Mouse (Mus musculus): Measurements from ENCODE around the gene Llcfc1.

The Llcfc1 gene

DNA sequence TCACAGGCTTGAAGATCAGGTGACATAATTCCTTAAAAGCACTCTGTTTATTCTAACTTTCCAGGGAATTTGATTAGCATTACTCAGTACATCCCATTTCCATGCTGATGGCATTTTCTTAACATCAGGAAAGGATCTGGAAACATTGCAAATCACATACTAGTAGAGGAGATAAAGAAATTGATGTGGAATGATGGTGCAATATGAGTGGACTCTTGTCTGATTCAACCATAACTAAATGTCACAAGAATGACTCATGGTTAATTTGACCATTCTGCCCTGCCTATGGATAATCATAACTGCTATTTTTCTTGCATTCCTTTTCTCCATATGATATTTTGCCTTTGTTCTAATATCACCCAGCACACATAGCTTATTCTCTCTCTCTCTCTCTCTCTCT lies 8.0 kb downstream of the Llcfc1 start:
- in situ Hi-C loops (cut with MboI; ENCODE audit: low pct_unique_long_range_greater_than_20kb in 1 of 2, low sequenced_read_pairs in 2 of 2, unreplicated experiment in 1 of 2), result no loop called here

DNA sequence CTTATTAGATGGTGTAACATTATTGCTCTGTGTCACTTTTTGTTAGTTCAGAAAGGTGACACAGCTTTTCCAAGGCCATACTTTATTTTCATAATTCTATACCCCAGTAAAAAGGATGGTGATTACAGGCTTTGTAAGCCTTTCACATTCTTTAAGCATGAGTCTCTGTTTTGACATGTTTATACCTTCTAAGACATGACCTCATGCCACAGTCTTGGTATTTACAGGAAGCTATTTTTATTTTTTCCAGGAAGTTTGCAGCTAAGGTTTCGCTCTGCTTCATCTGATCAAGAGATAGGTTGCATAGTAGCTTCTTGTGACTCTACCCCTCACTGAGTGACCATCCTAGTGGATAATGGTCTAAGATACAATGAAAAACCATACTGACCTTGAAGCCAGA lies 10.2 kb downstream of the Llcfc1 start:
- in situ Hi-C loops (cut with MboI; ENCODE audit: low pct_unique_long_range_greater_than_20kb in 1 of 2, low sequenced_read_pairs in 2 of 2, unreplicated experiment in 1 of 2), result no loop called here

DNA sequence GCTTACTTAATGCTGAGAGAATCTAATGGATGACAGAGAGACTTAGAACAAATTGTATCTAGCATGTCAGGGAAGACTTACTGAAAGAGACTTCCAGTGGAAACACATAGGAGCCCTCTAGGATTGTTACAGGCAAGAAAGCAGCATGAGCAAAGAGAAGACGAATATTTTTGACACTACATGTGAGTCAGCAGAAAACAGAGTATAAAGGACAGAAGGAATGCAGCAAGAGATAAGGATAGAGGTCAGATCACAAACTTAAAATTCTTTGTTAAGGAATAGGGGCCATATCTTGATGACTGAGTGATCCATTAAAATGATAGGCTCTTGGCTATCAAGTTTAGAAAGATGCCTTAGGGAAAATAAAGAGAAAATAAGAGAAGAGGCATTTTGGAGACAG lies 17.0 kb downstream of the Llcfc1 start:
- in situ Hi-C loops (cut with MboI; ENCODE audit: low pct_unique_long_range_greater_than_20kb in 1 of 2, low sequenced_read_pairs in 2 of 2, unreplicated experiment in 1 of 2), result no loop called here

DNA sequence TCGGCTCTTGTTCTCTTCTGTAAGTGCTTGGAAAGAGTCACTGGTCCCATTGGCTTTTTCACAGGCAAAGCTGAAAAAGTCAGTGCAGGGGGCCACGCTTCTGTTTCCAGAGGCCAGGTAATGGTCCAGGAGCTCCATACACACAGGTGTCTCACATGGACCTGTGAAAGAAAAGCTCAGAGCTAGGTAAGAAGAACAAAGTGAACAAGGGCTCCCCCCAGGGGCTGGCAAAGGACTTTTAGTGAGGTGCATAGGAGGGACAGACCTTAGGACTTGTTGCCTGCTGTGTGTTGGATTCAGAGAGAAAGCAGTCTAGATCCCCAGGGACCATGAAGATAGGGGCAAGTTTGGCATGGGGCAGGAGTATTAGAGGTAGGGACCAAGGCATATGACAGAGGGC lies 18.7 kb downstream of the Llcfc1 start:
- in situ Hi-C loops (cut with MboI; ENCODE audit: low pct_unique_long_range_greater_than_20kb in 1 of 2, low sequenced_read_pairs in 2 of 2, unreplicated experiment in 1 of 2), result no loop called here

GRCm38 (mm10) chr6:41704123-41704522 lies 19.9 kb downstream of the Llcfc1 start, which contains the start of gene Kel:
Kel (minus strand) TSS chr6:41704339.
- in situ Hi-C loops (cut with MboI; ENCODE audit: low pct_unique_long_range_greater_than_20kb in 1 of 2, low sequenced_read_pairs in 2 of 2, unreplicated experiment in 1 of 2), result no loop called here

DNA sequence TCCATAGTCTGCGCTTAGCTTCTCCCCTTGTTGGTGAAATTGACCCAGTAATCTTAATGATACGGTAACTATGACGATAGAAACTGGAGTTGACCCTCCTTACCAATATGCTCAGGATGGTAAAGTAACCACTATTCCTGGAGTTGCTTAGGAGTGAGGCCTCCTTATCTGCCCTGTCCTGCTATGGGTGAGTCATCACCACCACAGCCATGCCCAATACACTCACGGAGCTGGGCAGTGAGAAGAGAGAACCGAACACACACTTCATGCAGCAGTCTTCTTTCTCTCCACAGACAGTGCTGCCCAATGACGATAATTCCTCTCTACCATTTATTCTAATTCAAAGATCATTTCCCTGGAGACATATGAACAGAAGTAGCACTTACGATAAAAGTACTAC lies 22.0 kb downstream of the Llcfc1 start:
- in situ Hi-C loops (cut with MboI; ENCODE audit: low pct_unique_long_range_greater_than_20kb in 1 of 2, low sequenced_read_pairs in 2 of 2, unreplicated experiment in 1 of 2), result no loop called here

DNA sequence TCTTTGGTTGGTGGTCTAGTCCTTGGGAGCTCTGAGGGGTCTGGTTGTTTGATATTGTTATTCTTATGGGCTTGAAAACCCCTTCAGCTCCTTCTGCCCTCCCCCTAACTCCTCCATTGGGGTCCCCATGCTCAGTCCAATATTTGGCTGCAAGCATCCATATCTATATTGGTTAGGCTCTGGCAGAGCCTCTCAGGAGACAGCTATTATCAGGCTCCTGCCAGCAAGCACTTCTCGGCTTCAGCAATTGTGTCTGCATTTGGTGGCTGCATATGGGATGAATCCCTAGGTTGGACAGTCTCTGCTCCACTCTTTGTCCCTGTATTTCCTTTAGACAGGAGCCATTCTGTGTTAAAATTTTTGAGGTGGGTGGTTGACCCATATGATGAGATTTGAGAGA lies 26.1 kb downstream of the Llcfc1 start:
- in situ Hi-C loops (cut with MboI; ENCODE audit: low pct_unique_long_range_greater_than_20kb in 1 of 2, low sequenced_read_pairs in 2 of 2, unreplicated experiment in 1 of 2), result no loop called here

- in situ Hi-C loops (cut with MboI; ENCODE audit: low pct_unique_long_range_greater_than_20kb in 1 of 2, low sequenced_read_pairs in 2 of 2, unreplicated experiment in 1 of 2), result no loop called here
These were observed 37.2 kb downstream of the Llcfc1 start for GRCm38 (mm10) chr6:41721430-41721829.

DNA sequence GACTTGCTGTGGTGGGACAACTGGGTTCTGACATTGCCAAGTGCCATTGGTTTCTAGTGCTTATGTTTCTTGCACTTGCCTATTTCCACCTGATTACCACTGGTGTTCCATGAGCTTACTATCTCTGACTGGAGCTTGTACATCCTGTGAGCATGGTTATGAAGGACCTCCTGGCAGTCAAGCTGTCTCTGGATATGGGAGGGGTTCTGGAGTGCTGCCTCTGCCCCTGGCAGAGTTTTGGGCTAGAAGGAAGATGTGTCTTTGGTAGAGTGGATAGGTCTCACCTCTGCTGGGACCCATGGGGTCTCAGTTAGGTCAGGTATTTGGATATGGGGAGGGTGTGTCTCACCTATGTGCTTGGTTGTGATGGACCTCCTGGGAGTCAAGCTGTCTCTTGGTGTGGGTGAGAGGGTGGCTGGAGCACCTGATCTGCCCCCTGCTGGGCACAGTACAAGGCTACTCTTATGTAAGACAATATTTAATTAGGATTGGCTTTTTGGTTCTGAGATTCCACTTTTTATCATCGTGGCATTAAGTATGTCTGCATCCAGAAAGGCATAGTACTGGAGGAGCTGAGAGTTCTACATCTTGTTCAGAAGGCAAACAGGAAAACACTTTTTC lies 43.9 kb downstream of the Llcfc1 start:
- in situ Hi-C loops (cut with MboI; ENCODE audit: low pct_unique_long_range_greater_than_20kb in 1 of 2, low sequenced_read_pairs in 2 of 2, unreplicated experiment in 1 of 2), result no loop called here

DNA sequence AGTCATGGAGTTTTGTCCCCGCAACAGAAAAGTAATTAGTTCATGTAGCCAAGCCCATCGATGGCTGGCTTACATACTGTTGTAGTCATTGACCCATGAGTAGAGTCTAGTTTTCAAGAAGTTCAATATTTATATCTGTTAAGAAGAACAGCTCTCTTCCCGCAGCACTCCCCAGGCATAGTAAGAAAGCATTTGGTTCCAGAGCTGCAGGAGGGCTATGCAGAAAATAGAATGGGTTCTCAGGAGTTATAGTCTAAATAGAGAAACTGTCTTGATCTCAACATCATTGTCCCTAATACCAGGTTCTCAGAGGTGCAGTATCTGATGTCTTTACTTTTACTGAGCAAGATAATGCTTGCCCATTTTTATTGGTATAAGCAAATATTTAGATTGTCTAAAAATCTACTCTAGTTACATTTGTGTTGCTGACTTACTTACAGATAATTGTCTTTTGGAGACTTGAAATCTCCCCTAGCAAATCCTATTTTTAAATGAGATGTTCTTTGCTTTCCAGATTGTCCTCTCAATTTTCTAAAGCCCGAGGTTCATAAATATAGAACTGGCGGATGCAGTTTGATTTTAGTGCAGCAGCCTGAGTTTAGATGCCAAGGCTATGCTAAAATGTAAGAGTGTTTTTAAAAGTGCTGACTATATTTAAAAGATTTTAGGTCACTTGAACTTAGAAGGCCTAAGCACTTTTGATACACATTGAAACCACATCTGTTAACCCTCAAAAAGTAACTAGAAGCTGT lies 50.7 kb downstream of the Llcfc1 start:
- in situ Hi-C loops (cut with MboI; ENCODE audit: low pct_unique_long_range_greater_than_20kb in 1 of 2, low sequenced_read_pairs in 2 of 2, unreplicated experiment in 1 of 2), result no loop called here

All from mouse embryonic stem cell (cell line).